Mouse (Mus musculus): Measurements from ENCODE around the gene Trpm1.
"Not testable (repeated sequence)": the region's sequence is repeated elsewhere in the genome, so short reads cannot be mapped to it uniquely, and the experiment has no call there.

Gene Trpm1

DNA sequence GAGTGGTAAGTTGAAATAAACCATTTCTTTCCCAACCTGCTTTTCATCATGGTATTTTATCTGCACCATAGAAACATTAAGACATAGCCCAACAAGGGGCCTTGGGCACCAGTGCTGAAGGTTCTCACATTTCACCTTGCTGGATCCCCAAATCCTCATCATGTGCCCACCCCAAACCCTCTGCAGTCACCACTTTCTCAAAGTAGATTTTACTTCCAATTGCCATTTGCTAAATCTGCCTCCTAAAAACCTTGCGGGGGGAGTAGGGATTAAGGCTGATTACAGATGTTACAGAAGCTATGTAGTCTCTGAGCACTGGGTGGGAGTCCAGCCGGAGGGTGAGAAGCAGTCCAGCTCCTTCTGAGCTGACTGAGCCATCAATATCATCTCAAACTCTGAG is at the start of gene Trpm1:
Gene Trpm1 (plus strand): TSS at position 301 of the 400 bp plus-strand sequence.
- in situ Hi-C loops (cut with MboI, MseI), result loop anchor here (5.0 to 25.0 kb wide), 2 partner anchors 96 to 584 kb away; no protein-coding TSS in a partner anchor

DNA sequence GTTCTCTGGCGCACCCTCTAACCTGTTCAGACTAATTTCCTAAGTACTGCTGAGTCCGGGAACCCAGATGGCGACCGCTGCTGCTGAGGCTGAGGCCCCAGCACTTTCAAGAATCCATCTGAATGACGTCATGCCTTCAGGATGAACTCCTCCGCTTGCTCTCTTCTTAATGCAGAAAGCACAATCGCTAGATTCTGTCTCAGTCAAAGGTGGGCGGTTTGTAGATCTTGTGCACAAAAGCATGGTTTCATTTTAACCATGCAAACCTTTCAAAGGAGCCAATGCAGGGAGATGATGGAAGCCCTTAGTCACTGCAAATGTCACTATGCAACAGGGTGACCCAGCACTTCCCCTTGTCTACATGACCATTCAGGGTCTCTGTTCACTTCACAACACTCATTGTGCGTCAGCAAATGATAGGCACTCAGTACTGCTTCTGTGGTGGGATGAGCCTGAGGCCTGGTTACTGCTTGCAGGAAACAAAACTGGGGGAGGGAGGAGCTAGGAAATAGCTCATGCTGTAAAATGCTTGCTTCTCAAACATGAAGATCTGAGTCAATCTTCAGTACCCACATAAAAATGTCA is 31.4 kb upstream of the Trpm1 start:
- in situ Hi-C loops (cut with MboI, MseI), result no loop called here

- in situ Hi-C loops (cut with MboI, MseI), result no loop called here
Measured at GRCm38 (mm10) chr7:64123721-64124120, 29.9 kb upstream of the Trpm1 start.

GRCm38 (mm10) chr7:64125994-64126393 is 27.6 kb upstream of the Trpm1 start:
- in situ Hi-C loops (cut with MboI, MseI), result not testable (repeated sequence)

GRCm38 (mm10) chr7:64139866-64140265 is 13.8 kb upstream of the Trpm1 start:
- in situ Hi-C loops (cut with MboI, MseI), result no loop called here

DNA sequence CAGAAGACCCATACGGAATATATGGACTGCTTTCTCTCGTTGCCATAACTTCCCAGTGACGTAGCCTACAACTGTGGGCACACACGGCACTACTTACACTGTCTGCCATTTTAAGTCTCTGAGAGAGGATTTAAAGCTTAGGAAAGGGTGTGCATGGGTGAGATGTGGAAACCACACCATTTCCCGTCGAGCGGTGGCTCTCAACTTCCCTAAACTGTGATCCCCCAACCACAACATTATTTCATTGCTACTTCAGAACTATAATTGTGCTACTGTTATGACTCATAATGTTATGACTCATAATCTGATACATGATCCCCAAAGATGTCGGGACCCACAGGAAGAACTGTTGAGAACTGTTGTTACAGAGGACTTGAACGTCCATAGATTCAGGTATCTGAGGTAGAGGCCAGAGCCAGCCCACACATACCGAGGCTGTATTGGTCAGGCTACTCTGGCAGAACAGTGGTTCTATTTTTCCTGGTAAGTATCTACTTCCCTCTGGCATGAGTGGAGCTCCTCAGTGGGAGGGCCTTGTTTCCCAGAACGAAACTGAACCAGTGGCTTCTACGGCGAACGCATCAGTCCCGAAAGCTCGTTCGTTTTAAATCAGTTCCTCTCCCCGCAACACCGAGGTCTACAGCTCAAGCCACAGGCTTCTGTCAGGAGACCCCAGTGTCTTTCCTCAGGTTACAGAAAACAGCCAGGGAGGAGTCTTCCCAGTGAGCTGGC is 12.2 kb upstream of the Trpm1 start:
- in situ Hi-C loops (cut with MboI, MseI), result no loop called here

- in situ Hi-C loops (cut with MboI, MseI), result no loop called here
Measured at GRCm38 (mm10) chr7:64149337-64149736, 4.3 kb upstream of the Trpm1 start.

DNA sequence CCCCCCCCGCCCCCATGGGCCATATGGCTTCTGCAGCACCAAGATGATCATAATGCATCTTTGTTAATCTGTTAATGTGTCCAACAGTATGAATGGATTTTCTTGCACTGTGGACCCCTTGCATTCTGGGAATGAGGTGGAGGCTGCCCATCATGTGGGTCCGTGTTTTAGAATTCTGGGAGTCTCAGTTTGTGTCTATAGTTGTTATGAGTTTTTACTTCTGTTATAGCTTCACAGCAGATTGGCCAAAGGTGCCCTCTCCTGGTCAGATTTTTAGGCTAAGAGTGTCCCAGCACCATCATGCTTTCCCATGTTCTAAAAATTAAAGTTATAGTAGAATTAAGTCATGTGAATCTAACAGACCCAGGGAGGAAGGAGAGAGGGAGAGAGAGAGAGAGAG is 3.9 kb upstream of the Trpm1 start:
- in situ Hi-C loops (cut with MboI, MseI), result loop anchor here (5.0 to 25.0 kb wide), 2 partner anchors 92 to 588 kb away; no protein-coding TSS in a partner anchor

DNA sequence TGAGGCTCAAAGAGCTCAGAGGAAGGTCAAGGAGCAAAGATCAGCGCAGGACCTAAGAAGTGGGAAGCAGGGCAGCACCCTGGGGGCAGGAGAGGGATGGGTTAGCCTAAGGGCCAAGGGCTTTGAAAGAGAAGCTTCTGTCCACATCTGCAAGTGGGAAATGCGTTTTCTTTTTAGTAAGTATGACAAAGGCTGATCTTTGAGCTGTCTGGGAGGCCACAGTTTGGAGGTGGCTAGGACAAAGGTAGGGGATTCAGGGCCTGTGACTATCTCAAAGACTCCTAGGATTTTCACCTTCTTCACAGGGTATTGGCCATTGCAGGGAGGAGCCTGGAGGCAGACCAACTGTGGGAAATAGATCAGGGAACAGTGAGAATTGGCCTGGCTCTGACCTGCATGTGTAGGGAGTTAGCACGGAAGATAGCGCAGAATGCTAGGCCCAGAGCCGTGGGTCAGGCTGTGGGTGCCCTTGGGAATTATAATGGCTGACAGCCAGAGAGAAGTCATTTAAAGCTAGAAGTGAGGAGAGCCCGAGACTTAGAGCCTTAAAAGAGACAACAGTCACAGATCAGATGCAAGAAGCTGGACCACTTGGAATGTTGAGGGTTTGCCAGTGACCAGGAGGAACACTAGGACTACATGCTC is 3.1 kb upstream of the Trpm1 start:
- in situ Hi-C loops (cut with MboI, MseI), result loop anchor here (5.0 to 25.0 kb wide), 2 partner anchors 93 to 587 kb away; no protein-coding TSS in a partner anchor

DNA sequence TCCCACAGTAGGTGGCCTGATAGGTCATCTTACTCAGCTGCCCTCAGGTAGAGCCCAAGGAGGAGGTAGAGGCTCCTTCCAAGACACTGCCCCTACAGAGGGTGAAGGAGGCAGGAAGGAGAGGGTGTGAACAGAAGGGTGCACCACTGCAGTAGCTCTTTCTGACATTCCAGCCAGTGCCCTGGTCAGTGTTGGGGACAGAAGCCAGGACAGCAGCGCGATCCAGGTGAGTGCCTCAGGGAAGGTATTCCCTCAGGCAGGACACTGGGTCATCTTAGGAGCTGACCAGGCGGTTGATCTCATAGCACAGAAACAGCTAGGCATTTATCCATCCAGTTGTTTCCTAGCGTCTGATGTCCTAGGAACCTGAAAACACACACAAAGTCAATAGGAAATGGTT is 1.6 kb downstream of the Trpm1 start:
- in situ Hi-C loops (cut with MboI, MseI), result loop anchor here (25.0 kb wide), 1 partner anchor 582 kb away; no protein-coding TSS in a partner anchor

GRCm38 (mm10) chr7:64155687-64156086 is 2.1 kb downstream of the Trpm1 start:
- in situ Hi-C loops (cut with MboI, MseI), result loop anchor here (25.0 kb wide), 1 partner anchor 582 kb away; no protein-coding TSS in a partner anchor

- in situ Hi-C loops (cut with MboI, MseI), result loop anchor here (25.0 kb wide), 1 partner anchor 581 kb away; no protein-coding TSS in a partner anchor
Measured at GRCm38 (mm10) chr7:64156271-64156911, 2.8 kb downstream of the Trpm1 start.

GRCm38 (mm10) chr7:64156918-64157690 is 3.5 kb downstream of the Trpm1 start:
- in situ Hi-C loops (cut with MboI, MseI), result loop anchor here (25.0 kb wide), 1 partner anchor 580 kb away; no protein-coding TSS in a partner anchor

GRCm38 (mm10) chr7:64158281-64159055 is 4.8 kb downstream of the Trpm1 start:
- in situ Hi-C loops (cut with MboI, MseI), result loop anchor here (25.0 kb wide), 1 partner anchor 579 kb away; no protein-coding TSS in a partner anchor

GRCm38 (mm10) chr7:64159056-64159542 is 5.5 kb downstream of the Trpm1 start:
- in situ Hi-C loops (cut with MboI, MseI), result loop anchor here (25.0 kb wide), 1 partner anchor 578 kb away; no protein-coding TSS in a partner anchor

DNA sequence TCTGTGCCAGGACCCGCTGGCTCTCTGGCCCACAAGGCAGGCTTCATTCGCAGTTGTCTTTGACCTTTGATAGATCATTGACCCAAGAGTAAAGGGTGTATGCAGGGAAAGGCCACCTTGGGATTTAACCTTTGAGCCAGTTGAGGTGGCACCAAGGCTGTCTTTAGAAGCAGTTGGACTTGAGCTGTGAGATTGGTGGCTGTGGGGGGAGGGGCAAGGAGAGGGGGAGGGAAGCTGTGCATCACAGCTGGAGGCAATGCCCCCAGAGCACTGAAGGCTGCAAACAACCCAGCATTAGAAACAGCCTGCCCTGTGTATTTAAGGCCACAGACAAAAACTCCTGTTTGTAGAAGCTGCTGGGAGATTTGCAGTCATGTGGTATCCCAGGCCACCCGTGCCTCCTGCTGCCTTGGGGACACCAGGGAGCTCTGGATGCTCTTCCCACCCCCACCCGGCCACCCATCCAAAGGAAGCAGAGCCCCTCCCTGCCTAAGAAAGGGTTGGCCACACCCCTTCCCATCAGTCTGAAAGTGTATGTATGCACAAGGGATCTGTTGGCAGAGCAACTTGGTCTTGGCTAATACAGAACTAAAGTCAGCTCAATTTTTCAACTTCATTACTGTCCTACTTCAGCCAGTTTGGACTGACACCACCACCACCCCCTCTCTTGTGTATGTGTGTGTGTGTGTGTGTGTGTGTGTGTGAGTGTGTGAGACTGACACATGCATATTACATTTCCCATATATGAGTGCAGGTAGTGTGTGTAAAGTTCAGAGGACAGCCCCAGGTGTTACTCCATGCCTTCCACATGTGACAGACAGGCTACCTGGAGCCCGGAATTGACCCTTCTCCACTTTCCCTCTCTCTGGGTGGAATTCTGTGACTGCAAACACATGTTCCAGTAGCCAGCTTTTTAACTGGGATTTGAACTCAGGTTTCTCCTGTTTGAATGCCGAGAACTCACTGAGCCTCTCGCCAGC is 6.3 kb downstream of the Trpm1 start:
- in situ Hi-C loops (cut with MboI, MseI), result loop anchor here (25.0 kb wide), 1 partner anchor 577 kb away; no protein-coding TSS in a partner anchor

- in situ Hi-C loops (cut with MboI, MseI), result loop anchor here (25.0 kb wide), 1 partner anchor 576 kb away; no protein-coding TSS in a partner anchor
Measured at GRCm38 (mm10) chr7:64160737-64161470, 7.3 kb downstream of the Trpm1 start.

GRCm38 (mm10) chr7:64161990-64162389 is 8.4 kb downstream of the Trpm1 start:
- in situ Hi-C loops (cut with MboI, MseI), result loop anchor here (25.0 kb wide), 1 partner anchor 575 kb away; no protein-coding TSS in a partner anchor

All from T-helper 1 cell (primary cell).